Mouse (Mus musculus): ENCODE results near the gene Patz1.

GRCm38 (mm10) chr11:3288521-3289301, at the start of gene Patz1:
- no peak for TF ChIP-seq NANOG (IDR thresholded peaks at IDR 0.05; ENCODE audit: borderline replicate concordance, low read length)
- TF ChIP-seq CTCF (conservative IDR thresholded peaks at IDR 0.05; ENCODE audit: low read length): no peak
- no peak for TF ChIP-seq POU5F1 (IDR thresholded peaks at IDR 0.05; ENCODE audit: borderline replicate concordance, low read length)
